Mouse (Mus musculus) midbrain, embryonic 16.5 days (tissue): ENCODE results near the gene Fev. TPM values are rescaled to one million over a fixed set of nuclear protein-coding genes. Genes with fewer than 3 reads are reported as not detected.

ENCODE experiments used
- ATAC-seq: fragments of 200-750 bp; cut with Nextera tagmentation; 2 replicates; pipeline ENCODE4 v1.8.0; 2017; ENCODE audit warnings: moderate TSS enrichment
- H3K27ac ChIP-seq: fragments of 300-500 bp; sonication (generic); 2 replicates; pipeline ENCODE4 v1.5.1; 2014; ENCODE audit warnings: mild to moderate bottlenecking, low read length, mixed read lengths
- H3K27me3 ChIP-seq: fragments of 300-500 bp; sonication (generic); 2 replicates; pipeline ENCODE4 v1.6.1; 2014; ENCODE audit warnings: low read depth, low read length, mixed read lengths; ENCODE audit not compliant: control insufficient read depth, insufficient read depth
- H3K36me3 ChIP-seq: fragments of 300-500 bp; sonication (generic); 2 replicates; pipeline ENCODE4 v1.6.1; 2014; ENCODE audit warnings: mild to moderate bottlenecking, low read length, moderate library complexity, mixed read lengths; ENCODE audit not compliant: control insufficient read depth, insufficient read depth
- H3K4me1 ChIP-seq: fragments of 300-500 bp; sonication (generic); 2 replicates; pipeline ENCODE4 v1.6.1; 2014; ENCODE audit warnings: mild to moderate bottlenecking, low read length, mixed read lengths; ENCODE audit not compliant: control insufficient read depth, insufficient read depth
- H3K4me2 ChIP-seq: fragments of 300-500 bp; sonication (generic); 2 replicates; pipeline ENCODE4 v1.6.1; 2014; ENCODE audit warnings: mild to moderate bottlenecking, low read length, mixed read lengths
- H3K4me3 ChIP-seq: fragments of 300-500 bp; sonication (generic); 2 replicates; pipeline ENCODE4 v1.5.1; 2014; ENCODE audit warnings: low read depth, mild to moderate bottlenecking, low read length, moderate library complexity, mixed read lengths
- H3K9ac ChIP-seq: fragments of 300-500 bp; sonication (generic); 2 replicates; pipeline ENCODE4 v1.6.1; 2014; ENCODE audit warnings: low read depth, low read length, mixed read lengths
- H3K9me3 ChIP-seq: fragments of 300-500 bp; sonication (generic); replicated peaks from 2 replicates; pipeline ENCODE4 v1.6.1; 2014; ENCODE audit warnings: mild to moderate bottlenecking, low read length, mixed read lengths; ENCODE audit not compliant: control insufficient read depth, poor library complexity, severe bottlenecking
- WGBS: fragments of 180-500 bp; shearing (Covaris S2); extraction: QIAGEN DNeasy Blood & Tissue Kit; methylation state at CpG from one replicate; pipeline ENCODE4 v1.1.7; 2014; 5-methylcytosine and 5-hydroxymethylcytosine counted together
- polyA plus RNA-seq: library from polyadenylated mRNA; unstranded; fragments of >200 nt; fragmentation: Nextera tagmentation; extraction: Ambion mirVana; gene quantifications from 2 replicates; pipeline ENCODE4 v1.2.1, GENCODE M21; 2015

Fev gene
- polyA plus RNA-seq: 1.6 and 2.9 TPM in 2 replicates

- H3K9ac ChIP-seq: 0 out of 2 replicates have a peak within 1 kb of the TSS, but pooled peaks have one; percentile 15
- WGBS: under 1% methylated on average over 36 of the region's 43 CpGs
- no peaks in the 10 kb centered on the region for H3K9me3 ChIP-seq
These were observed at the start of gene Fev for GRCm38 (mm10) chr1:74885369-74886042. TSS of gene Fev (minus strand) at chr1:74885419.

GRCm38 (mm10) chr1:74927621-74928296, 42.5 kb upstream of the Fev start:
- H3K36me3 ChIP-seq: no peaks in the 10 kb centered on the region
- peaks cover 12% of the 10 kb centered on the region for H3K27me3 ChIP-seq
- no peak overlapping the region for H3K4me3 ChIP-seq
- ATAC-seq: no peak
- no peak overlapping the region for H3K4me2 ChIP-seq
- H3K9ac ChIP-seq: no peak overlapping the region
- WGBS: 83% methylated on average over 9 of the region's 9 CpGs
- H3K4me1 ChIP-seq: no peaks in the 10 kb centered on the region
- H3K27ac ChIP-seq: no peak overlapping the region
- H3K9me3 ChIP-seq: no peaks in the 10 kb centered on the region

More at GRCm38 (mm10) chr1:74885369-74886042, at the start of gene Fev:
- H3K27me3 ChIP-seq: peaks cover 72% of the 10 kb centered on the region
- H3K36me3 ChIP-seq: no peaks in the 10 kb centered on the region
- peak within 1 kb of the TSS; percentile 9 for H3K4me3 ChIP-seq
- no peak within 1 kb of the TSS for H3K27ac ChIP-seq
- ATAC-seq: 0 out of 2 replicates have a peak, but pooled peaks have one; percentile 12
- peaks cover 30% of the 10 kb centered on the region for H3K4me1 ChIP-seq
- peak within 1 kb of the TSS; percentile 41 for H3K4me2 ChIP-seq

GRCm38 (mm10) chr1:74926721-74927120, 41.5 kb upstream of the Fev start:
- no peak overlapping the region for H3K4me3 ChIP-seq
- ATAC-seq: no peak
- H3K4me1 ChIP-seq: no peaks in the 10 kb centered on the region
- H3K27me3 ChIP-seq: peaks cover 6% of the 10 kb centered on the region
- no peak overlapping the region for H3K27ac ChIP-seq
- H3K36me3 ChIP-seq: no peaks in the 10 kb centered on the region
- H3K9me3 ChIP-seq: no peaks in the 10 kb centered on the region
- no peak overlapping the region for H3K9ac ChIP-seq
- H3K4me2 ChIP-seq: no peak overlapping the region
- WGBS: 34% methylated on average over 6 of the region's 6 CpGs

GRCm38 (mm10) chr1:74924464-74924863, 39.2 kb upstream of the Fev start:
- 64% methylated on average over 4 of the region's 4 CpGs for WGBS
- Histone ChIP-seq H3K9me3 (no peaks in the 10 kb centered on the region), H3K36me3 (no peaks in the 10 kb centered on the region), H3K4me3 (no peak overlapping the region), H3K27ac (no peak overlapping the region), H3K4me1 (no peaks in the 10 kb centered on the region), H3K4me2 (no peak overlapping the region), H3K27me3 (peaks cover 3% of the 10 kb centered on the region), H3K9ac (no peak overlapping the region)
- no peak for ATAC-seq

- Histone ChIP-seq H3K9ac (no peak overlapping the region), H3K27ac (no peak overlapping the region), H3K9me3 (no peaks in the 10 kb centered on the region), H3K36me3 (no peaks in the 10 kb centered on the region), H3K4me3 (no peak overlapping the region), H3K4me2 (peak overlapping the region; percentile 7), H3K27me3 (no peaks in the 10 kb centered on the region), H3K4me1 (no peaks in the 10 kb centered on the region)
- 23% methylated on average over 13 of the region's 13 CpGs for WGBS
- ATAC-seq: no peak
These were observed 30.5 kb upstream of the Fev start for GRCm38 (mm10) chr1:74915706-74916105.

- H3K36me3 ChIP-seq: no peaks in the 10 kb centered on the region
- H3K9ac ChIP-seq: no peak overlapping the region
- H3K4me3 ChIP-seq: no peak overlapping the region
- H3K4me1 ChIP-seq: peaks cover 10% of the 10 kb centered on the region
- peaks cover 42% of the 10 kb centered on the region for H3K27me3 ChIP-seq
- no peak overlapping the region for H3K4me2 ChIP-seq
- WGBS: 28% methylated on average over 6 of the region's 6 CpGs
- H3K9me3 ChIP-seq: no peaks in the 10 kb centered on the region
- no peak overlapping the region for H3K27ac ChIP-seq
- no peak for ATAC-seq
These were observed 17.0 kb upstream of the Fev start for GRCm38 (mm10) chr1:74902191-74902590.

- Histone ChIP-seq H3K27me3 (peaks cover 43% of the 10 kb centered on the region), H3K9me3 (no peaks in the 10 kb centered on the region), H3K27ac (no peak overlapping the region), H3K36me3 (no peaks in the 10 kb centered on the region), H3K9ac (no peak overlapping the region), H3K4me2 (no peak overlapping the region), H3K4me1 (peaks cover 10% of the 10 kb centered on the region), H3K4me3 (no peak overlapping the region)
- 4% methylated on average over 3 of the region's 3 CpGs for WGBS
- ATAC-seq: no peak
These were observed 16.5 kb upstream of the Fev start for GRCm38 (mm10) chr1:74901686-74902085.

- H3K9ac ChIP-seq: peak overlapping the region; percentile 58
- H3K27ac ChIP-seq: no peak overlapping the region
- H3K4me3 ChIP-seq: peak overlapping the region; percentile 38
- H3K9me3 ChIP-seq: no peaks in the 10 kb centered on the region
- H3K4me2 ChIP-seq: peak overlapping the region; percentile 75
- H3K4me1 ChIP-seq: peaks cover 12% of the 10 kb centered on the region
- H3K36me3 ChIP-seq: no peaks in the 10 kb centered on the region
- WGBS: under 1% methylated on average over 54 of the region's 66 CpGs
- no peak for ATAC-seq
- peaks cover 49% of the 10 kb centered on the region for H3K27me3 ChIP-seq
These were observed 15.4 kb upstream of the Fev start for GRCm38 (mm10) chr1:74900341-74901285.
